Comparison of ENCODE assay signal across 14 mouse cellular contexts in genomic region chr9:18412371-18412770, GRCm38 (mm10). TPM values are rescaled to one million over a fixed set of nuclear protein-coding genes. Genes with fewer than 3 reads are reported as not detected.
"Had no signal": no experiment of that assay in that cellular context is flagged by ENCODE, and none has a peak within 500 bp of the region (broad histone marks: within the 10 kb centered on the region; RNA-seq: fewer than 3 reads in every experiment).

No protein-coding gene starts in this region.

RNA-seq across cellular contexts. Expression of gene Ubtfl1, which starts 8.2 kb away (rescaled TPM):
- polyA plus RNA-seq: neural tube, embryonic 13.5 days; neural tube, embryonic 14.5 days; neural tube, embryonic 15.5 days; small intestine, adult 2 months; spleen, adult 2 months; stomach, embryonic 14.5 days; stomach, embryonic 15.5 days; stomach, embryonic 16.5 days; stomach, postnatal 0 days; thymus, adult 2 months; thymus, postnatal 0 days; urinary bladder, adult 2 months had no signal

RNA-seq across cellular contexts. Expression of gene Mbd3l2, which starts 18.1 kb away (rescaled TPM):
- total RNA-seq: neutrophil, adult 5-6 weeks had no signal
- polyA plus RNA-seq: neural tube, embryonic 13.5 days; neural tube, embryonic 15.5 days; small intestine, adult 2 months; spleen, adult 2 months; stomach, embryonic 14.5 days; stomach, embryonic 15.5 days; stomach, embryonic 16.5 days; stomach, postnatal 0 days; testis, adult 2 months; thymus, adult 2 months; thymus, postnatal 0 days; urinary bladder, adult 2 months had no signal
